Mouse (Mus musculus) heart, postnatal 14 days (tissue): Measurements from ENCODE around the gene Grin2d. TPM values are rescaled to one million over a fixed set of nuclear protein-coding genes. Genes with fewer than 3 reads are reported as not detected.

Experiments
- DNase-seq, 2 experiments: peaks; one replicate each; pipeline ENCODE4 v3.0.0; 2021 to 2022
- intact Hi-C: fragments of 180-260 bp; cut with DNase I; formaldehyde crosslinking; loops from one replicate; pipeline ENCODE4 v1.15.1; 2025
- total RNA-seq, 2 experiments: library from RNA; stranded (reverse); gene quantifications; 2 replicates each; pipeline ENCODE4 v1.2.3; 2021

Grin2d gene
- total RNA-seq, 2 experiments from 2014 or later: 0.34 to 0.41 TPM

DNA sequence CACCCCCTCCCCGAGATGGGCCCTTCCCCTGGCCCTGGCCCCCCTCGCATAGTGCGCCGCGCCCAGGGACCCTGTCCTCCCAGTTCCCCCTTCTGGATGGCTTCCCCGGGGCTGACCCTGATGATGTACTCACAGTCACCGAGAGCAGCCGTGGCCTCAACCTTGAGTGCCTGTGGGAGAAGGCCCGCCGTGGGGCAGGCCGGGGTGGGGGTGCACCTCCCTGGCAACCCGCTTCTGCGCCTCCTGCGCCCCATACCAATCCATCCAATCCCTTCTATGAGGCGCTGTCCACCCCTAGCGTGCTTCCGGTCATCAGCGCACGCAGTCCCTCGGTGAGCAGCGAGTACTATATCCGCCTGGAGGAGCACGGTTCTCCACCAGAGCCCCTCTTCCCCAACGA, 84.9 kb downstream of the Grin2d start:
- DNase-seq: no peak
- intact Hi-C loops: no loop called here

DNA sequence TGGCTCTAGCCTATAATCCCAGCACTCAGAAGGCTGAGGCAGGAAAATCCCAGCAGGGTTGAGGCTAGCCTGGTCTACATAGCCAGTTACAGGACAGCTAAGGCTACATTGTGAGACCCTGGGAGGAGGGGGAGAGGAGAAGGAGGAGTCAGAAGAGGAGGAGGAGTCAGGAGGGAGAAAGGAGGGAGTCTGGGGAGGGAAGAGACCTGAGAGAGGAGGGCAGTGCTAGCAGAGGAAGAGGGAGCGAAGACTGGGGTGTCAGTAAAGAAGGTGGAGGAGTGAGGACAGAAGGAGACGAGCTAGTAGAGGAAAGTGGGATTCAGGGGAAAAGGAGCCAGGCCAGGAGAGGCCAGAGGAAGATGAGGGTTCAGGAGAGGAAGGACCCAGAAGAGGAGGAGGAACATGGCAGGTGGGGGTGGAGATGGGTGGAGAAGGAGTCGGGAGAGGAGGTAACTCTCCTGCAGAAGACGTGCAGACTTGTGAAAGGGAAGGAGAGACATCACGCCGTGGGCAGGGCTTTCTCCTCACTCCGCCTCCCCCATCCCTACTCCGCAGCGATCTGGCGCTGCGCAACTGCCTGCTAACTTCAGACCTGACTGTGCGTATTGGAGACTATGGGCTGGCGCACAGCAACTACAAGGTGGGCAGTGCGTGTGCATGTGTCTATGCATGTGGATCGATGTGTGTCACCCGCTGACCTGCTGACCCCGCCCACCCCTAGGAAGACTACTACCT, 86.3 kb downstream of the Grin2d start:
- DNase-seq: no peak
- intact Hi-C loops: no loop called here

DNA sequence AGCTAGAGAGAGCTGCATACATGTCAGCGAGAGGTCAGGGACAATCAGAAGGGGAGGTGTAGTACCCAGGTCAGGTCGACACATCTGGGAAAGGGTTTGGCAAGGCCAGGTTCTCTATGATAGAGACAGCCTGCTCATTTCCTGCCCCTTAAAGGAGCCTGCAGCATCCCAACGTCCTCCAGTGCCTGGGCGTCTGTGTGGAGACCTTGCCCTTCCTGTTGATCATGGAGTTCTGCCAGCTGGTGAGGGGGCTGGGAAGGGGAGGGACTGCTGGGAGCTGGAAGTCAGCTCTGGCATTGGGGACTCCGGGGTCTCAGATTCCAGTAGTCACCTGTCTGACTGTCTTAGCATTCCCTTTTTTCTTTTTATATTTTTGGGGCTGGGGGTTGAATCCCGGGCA, 87.5 kb downstream of the Grin2d start:
- intact Hi-C loops: no loop called here

DNA sequence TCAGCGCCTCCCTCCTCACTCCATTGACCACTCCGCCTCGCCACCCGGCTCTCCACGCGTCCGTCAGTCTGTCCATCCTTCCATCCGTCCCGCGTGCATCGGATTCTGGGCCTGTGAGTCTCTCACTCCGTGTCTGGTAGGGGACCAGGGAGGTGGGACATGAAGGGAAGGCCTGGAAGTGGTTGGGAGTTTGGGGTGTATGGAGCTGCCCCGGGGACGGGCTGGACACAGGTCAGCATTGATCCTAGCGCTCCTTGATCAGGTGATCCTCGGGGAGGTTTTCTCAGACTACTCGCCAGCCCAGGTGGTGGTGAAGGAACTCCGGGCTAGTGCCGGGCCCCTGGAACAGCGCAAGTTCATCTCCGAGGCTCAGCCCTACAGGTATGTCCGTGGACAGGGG, 90.5 kb downstream of the Grin2d start:
- no peak for DNase-seq
- intact Hi-C loops: no loop called here

More for the DNA sequence above, 87.5 kb downstream of the Grin2d start:
- DNase-seq: no peak

DNA sequence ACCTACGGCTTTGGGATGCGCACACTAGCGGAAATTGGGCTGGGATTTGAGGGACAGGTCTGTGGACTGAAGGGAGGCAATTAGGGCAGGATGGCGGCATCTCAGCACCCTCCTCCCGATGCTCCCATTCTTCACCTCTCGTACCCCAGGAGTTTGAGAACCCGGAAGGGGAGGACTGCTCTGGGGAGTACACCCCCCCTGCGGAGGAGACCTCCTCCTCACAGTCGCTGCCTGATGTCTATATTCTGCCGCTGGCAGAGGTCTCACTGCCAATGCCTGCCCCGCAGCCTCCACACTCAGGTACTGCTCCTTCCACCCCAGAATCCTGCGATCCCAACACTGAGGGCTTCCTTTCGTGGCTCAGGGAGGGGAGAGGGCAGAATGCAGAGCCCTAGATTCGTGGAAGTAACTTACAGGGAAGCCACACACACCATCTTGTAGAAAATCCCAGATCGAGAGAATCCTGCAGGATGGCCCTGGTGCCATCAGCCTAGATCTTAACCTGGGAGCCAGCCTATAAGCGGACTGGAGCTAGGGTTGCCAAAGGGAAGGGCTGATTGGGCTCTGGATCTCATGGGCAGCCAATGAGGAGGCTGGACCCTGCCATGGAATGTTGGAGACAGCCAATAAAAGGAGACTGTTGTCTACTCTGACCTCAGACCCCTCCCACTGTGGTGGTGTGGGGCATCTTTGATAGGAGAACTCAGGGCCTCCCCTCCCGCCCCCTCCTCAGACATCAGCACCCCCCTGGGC, 91.3 kb downstream of the Grin2d start:
- intact Hi-C loops: no loop called here
- DNase-seq: no peak

DNA sequence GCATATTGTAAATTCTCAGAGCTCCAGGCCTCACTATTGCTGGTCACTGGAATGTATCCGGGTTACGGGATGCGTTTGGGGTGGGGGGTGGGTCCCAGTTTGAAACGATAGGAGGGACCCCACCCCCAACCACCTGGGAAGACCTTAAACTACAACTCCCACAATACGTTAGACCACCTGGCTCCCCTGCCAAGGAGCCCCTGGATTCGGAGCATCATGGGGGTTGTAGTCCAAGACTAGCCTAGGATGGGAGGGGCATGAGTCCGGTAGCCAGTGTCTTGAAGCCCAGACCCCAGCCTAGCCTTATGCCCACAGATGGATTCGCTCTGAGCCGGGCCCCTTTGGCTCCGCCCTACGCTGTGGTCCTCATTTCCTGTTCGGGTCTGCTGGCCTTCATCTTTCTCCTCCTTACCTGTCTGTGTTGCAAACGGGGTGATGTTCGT, 92.0 kb downstream of the Grin2d start:
- no peak for DNase-seq
- intact Hi-C loops: no loop called here

DNA sequence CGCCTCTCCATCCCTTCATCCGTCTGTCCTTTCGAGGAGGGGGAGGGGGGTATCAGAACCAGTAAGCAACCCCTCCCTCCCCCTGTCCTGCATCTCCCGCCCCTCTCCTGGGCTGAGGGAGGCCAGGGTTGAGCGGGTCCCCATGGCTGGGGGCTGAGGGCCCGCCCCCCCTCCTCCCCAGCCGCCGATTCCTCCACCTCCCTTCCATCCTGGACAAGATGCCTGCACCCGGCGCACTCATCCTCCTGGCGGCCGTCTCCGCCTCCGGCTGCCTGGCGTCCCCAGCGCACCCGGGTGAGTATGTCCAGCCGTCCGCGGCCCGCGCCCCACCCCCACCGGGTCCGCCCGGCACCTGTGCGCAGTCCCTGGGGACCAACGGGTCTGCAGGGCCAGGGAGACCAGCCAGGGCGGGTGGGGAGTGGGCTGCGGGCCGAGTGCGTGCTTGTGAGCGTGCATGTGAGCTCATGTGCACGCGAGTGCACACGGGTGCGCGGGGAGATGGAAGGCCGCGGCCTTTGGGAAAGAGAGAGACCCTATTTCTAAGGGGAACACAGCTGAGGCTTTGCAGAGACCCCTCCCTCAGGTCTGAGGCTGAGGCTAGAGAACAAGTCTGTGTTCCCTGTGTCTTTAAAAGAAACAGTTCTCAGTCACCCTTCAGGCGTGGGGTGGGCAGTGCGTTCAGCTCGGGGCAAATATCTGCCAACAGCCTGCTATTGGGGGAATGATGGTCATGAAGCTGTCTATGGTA, 92.6 kb downstream of the Grin2d start:
- no peak for DNase-seq
- intact Hi-C loops: no loop called here

DNA sequence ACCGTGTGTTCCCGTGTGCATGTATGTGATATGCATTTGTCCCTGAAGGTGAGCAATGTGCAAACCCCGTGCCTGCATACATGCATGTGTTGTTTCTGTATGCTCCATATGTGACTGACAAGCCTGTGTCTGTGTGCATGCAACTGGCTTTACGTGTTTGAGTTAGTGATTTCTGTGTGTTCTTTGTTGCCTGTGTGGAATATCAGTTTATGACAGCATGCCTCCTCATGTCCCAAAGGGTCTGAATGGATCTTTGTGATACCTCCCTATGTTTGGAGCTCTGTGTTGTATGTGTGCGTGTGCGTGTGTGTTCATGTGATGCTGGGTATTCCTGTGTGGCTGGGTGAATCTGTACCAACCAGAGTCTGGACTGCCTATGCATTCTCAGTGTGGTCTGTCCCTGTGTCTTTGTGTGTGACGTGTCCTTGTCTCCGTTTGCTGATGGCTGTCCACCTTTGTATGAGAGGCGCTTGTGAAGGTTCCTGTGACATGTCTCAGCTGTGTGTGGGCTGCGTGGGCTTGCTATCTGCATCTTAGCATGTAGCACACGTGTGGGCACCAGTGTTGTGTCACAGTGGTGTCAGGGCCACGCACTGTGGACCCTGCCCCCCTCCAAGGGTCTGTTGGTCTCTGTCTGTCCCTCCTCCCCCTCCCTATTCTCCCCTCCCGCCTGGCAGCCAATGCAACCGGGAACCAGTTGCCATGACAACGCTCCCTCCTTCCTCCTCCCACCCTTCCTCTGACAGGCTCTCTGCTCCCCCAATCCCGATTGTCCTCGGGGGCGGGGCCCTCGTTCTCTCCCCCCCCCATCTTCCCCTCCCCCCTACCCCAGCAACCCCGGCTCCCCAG, 93.4 kb downstream of the Grin2d start, which contains the start of gene Sult2b1:
Gene Sult2b1 (minus strand): TSS at position 146 of the 849 bp plus-strand sequence.
- DNase-seq: no peak
- intact Hi-C loops: no loop called here

DNA sequence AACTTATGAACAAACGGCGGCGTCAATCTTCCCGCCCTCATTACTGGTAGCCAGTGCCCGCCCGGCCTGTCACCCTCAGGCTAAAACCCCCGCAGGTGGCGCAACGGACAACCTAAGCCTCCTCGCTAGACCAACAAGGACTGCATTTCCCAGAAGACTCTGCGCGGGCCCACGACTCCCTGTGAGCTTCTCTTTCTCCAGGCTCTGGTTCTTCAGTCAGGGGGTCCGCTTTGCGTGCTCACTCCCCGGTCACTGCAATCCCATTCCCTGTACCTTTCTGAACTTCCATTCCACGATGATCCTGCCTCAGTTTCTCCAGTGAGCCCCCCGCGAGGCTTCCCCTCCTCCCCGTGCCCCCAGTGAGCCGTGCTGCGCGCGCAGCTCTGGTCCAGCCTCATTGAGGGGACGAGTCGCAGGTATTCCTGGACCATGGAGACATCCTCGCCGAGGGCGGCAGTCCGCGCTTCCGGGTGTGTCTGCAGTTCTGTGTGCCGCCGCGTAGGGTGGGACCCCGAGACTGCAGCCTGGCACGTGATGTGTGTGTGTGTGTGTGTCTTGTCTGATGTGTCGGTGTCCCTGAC, 94.6 kb downstream of the Grin2d start, which contains the start of gene Lmtk3:
Gene Lmtk3 (plus strand): TSS at position 228 of the 581 bp plus-strand sequence.
- intact Hi-C loops: no loop called here
- DNase-seq: peak; percentile 34 to 41

DNA sequence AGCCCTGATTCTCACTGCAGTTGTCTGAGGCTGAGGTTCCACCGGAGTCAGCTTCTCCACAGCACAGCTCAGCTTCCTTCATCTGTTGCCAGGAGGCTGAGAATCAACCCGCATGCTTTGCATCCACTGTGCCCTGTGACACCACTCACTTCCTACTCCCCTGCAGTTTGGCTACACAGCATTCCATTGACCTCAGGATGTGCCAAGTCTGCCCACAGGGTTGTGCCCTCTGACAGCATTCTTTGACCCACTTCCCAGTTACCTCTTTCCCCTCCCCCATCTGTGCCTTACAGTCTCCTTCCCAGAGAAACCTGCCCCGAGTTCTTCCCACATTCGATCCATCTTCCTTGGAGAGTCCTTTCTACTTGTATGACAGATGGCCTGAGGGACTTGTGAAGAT, 95.9 kb downstream of the Grin2d start:
- no peak for DNase-seq
- intact Hi-C loops: no loop called here

Other genes with a start within 250 kb of the Grin2d start
- 1 to 10 TPM; 6.4 to 6.9 TPM for gene Mamstr, start 238.4 kb downstream of the Grin2d start, total RNA-seq
- gene Fut2, start 212.0 kb downstream of the Grin2d start, total RNA-seq: under 1 TPM; 0.37 to 0.69 TPM
- under 1 TPM; 0.12 to 0.24 TPM for gene Ntn5, start 194.4 kb downstream of the Grin2d start, total RNA-seq
- under 1 TPM in 1 of 2 experiments, not detected in 1; 0.12 TPM for gene Sec1, start 184.0 kb downstream of the Grin2d start, total RNA-seq
- gene Car11, start 178.5 kb downstream of the Grin2d start, total RNA-seq: 1 to 10 TPM; 4.3 to 6.6 TPM
- gene Dbp, start 173.3 kb downstream of the Grin2d start, total RNA-seq: 10 to 100 TPM; 24.7 to 27.1 TPM
- 100 to 1,000 TPM; 552 to 626 TPM for gene Rpl18, start 162.9 kb downstream of the Grin2d start, total RNA-seq
- 10 to 100 TPM; 17.5 to 18.8 TPM for gene Sphk2, start 160.4 kb downstream of the Grin2d start, total RNA-seq
- gene Fam83e, start 157.2 kb downstream of the Grin2d start, total RNA-seq: under 1 TPM; 0.17 to 0.24 TPM
- not detected for gene Spaca4, start 152.6 kb downstream of the Grin2d start, total RNA-seq
- under 1 TPM in 1 of 2 experiments, not detected in 1; 0.12 TPM for gene Lmtk3, start 94.6 kb downstream of the Grin2d start, total RNA-seq
- not detected for gene Sult2b1, start 93.7 kb downstream of the Grin2d start, total RNA-seq
- 10 to 100 TPM; 73.9 to 77.1 TPM for gene Cyth2, start 63.8 kb downstream of the Grin2d start, total RNA-seq
- gene Kcnj14, start 53.6 kb downstream of the Grin2d start, total RNA-seq: under 1 TPM; 0.74 to 1.00 TPM
- gene Grwd1, start 47.4 kb downstream of the Grin2d start, total RNA-seq: 10 to 100 TPM in 1 of 2 experiments, 1 to 10 TPM in 1; 8.6 to 12.5 TPM
- 100 to 1,000 TPM; 103 to 109 TPM for gene Kdelr1, start 5.6 kb downstream of the Grin2d start, total RNA-seq
- gene Syngr4, start 18.3 kb upstream of the Grin2d start, total RNA-seq: not detected
- gene Tmem143, start 18.6 kb upstream of the Grin2d start, total RNA-seq: 10 to 100 TPM; 77.4 to 79.3 TPM
- 10 to 100 TPM; 25.7 to 32.4 TPM for gene Emp3, start 43.0 kb upstream of the Grin2d start, total RNA-seq
- gene Ccdc114, start 45.7 kb upstream of the Grin2d start, total RNA-seq: 1 to 10 TPM; 2.0 to 2.2 TPM
- under 1 TPM; 0.05 TPM for gene Abcc6, start 151.9 kb upstream of the Grin2d start, total RNA-seq
- 10 to 100 TPM; 68.0 to 68.6 TPM for gene Nomo1, start 155.3 kb upstream of the Grin2d start, total RNA-seq
- gene Kcnj11, start 222.4 kb upstream of the Grin2d start, total RNA-seq: 10 to 100 TPM; 82.8 to 85.0 TPM